8 mouse cellular contexts compared by ENCODE assay signal in the genomic region with DNA sequence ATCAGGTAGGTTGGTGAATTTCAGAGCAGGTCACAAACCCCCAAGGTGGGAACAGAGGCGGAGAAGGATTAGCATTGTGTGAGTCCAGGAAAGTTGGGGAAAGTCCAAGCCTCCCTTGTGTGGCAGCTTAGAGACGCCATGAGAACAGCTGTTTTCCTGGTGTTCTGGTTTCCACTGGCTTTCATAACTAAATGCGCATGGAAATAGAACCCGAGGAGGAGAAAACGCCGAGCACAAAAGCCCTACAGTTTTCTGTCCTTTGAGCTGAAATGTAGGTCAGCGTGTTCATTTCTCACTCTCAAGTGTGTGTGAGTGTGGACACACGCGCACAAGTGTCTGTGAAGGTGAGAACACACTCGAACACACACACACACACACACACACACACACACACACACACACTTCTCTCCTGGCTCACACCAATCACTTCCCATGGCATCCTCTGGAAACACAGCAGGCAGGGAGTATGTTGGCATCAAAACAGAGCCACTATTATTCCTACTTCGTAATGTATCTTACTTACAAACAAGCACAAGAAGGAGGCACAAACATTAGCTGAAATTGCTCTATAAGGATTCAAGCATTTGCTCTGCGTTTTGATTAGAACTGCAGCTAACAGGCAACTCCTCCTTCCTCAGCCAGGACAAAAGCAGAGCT. TPM values are rescaled to one million over a fixed set of nuclear protein-coding genes. Genes with fewer than 3 reads are reported as not detected.
DNase-seq lines count a peak whose midpoint lies in the region; ATAC-seq and TF ChIP-seq lines count a peak whose summit lies in the region.

No protein-coding gene starts in this region.

- H3K4me3 ChIP-seq in cerebellum, adult 2 months (replicated peaks; ENCODE audit: insufficient read depth, low read depth, low read length) = no peak overlapping the region
- no peak overlapping the region for H3K4me3 ChIP-seq in stomach, postnatal 0 days (ENCODE audit: low read depth, low read length)

- no peak for DNase-seq in cerebellum, adult 2 months
- no peak for DNase-seq in cerebellum, adult 8-10 months
- peak; percentile 25 to 35 for DNase-seq in right cerebral cortex, adult 2 months (ENCODE audit: low spot score in 2 of 2)
- no peak for DNase-seq in right cerebral cortex, postnatal 4 days
- peak; percentile 12 for DNase-seq in left cerebral cortex, postnatal 4 days
- no peak for DNase-seq in stomach, postnatal 0 days (ENCODE audit: low spot score)
- no peak for DNase-seq in thymus, postnatal 14 days
- DNase-seq in thymus, postnatal 4 days = no peak

- no peaks in the 10 kb centered on the region for H3K9me3 ChIP-seq in stomach, postnatal 0 days (ENCODE audit: control insufficient read depth, low read length)

- H3K27ac ChIP-seq in cerebellum, adult 2 months (ENCODE audit: insufficient read depth, low read length) = peak overlapping the region; percentile 56; the same call in 1 of the 2 replicates
- H3K27ac ChIP-seq in stomach, postnatal 0 days (replicated peaks) = peak overlapping the region; percentile 18

- no peak for TF ChIP-seq EP300 in stomach, postnatal 0 days (optimal IDR thresholded peaks at IDR 0.05)

- intact Hi-C loops in left cerebral cortex, postnatal 4 days (cut with DNase I) = no loop called here

- no peak for TF ChIP-seq CTCF in cerebellum, adult 2 months (IDR thresholded peaks at IDR 0.05; ENCODE audit: borderline replicate concordance, insufficient read depth, low read depth, low read length)
- no peak for TF ChIP-seq CTCF in stomach, postnatal 0 days (IDR thresholded peaks at IDR 0.05; ENCODE audit: low read depth)

- ATAC-seq in stomach, postnatal 0 days (ENCODE audit: low FRiP score, low TSS enrichment) = no peak

- WGBS in cerebellum, adult 2 months = 27% methylated on average over 12 of the region's 12 CpGs
- 55% methylated on average over 12 of the region's 12 CpGs for WGBS in stomach, postnatal 0 days

- no peaks in the 10 kb centered on the region for H3K27me3 ChIP-seq in cerebellum, adult 2 months (ENCODE audit: control insufficient read depth, insufficient read depth, low read length)
- H3K27me3 ChIP-seq in stomach, postnatal 0 days (ENCODE audit: control insufficient read depth, insufficient read depth, low read length) = no peaks in the 10 kb centered on the region

- no peaks in the 10 kb centered on the region for H3K36me3 ChIP-seq in stomach, postnatal 0 days (ENCODE audit: control insufficient read depth, insufficient read depth, low read length)

- H3K4me2 ChIP-seq in stomach, postnatal 0 days (replicated peaks; ENCODE audit: low read depth) = no peak overlapping the region

- H3K4me1 ChIP-seq in cerebellum, adult 2 months (ENCODE audit: control insufficient read depth, insufficient read depth, low read length) = no peaks in the 10 kb centered on the region
- no peaks in the 10 kb centered on the region for H3K4me1 ChIP-seq in stomach, postnatal 0 days (replicated peaks; ENCODE audit: control insufficient read depth, insufficient read depth)

- no peak overlapping the region for H3K9ac ChIP-seq in stomach, postnatal 0 days (ENCODE audit: low read length)

- TF ChIP-seq POLR2A in cerebellum, adult 2 months (IDR thresholded peaks at IDR 0.05; ENCODE audit: borderline replicate concordance, insufficient read depth, low read length) = no peak

RNA-seq across cellular contexts. Expression of gene Slc44a3, which starts 42.6 kb away (rescaled TPM):
- polyA plus RNA-seq in cerebellum, adult 2 months (2012; rRNA removed) = 0.51 and 0.52 TPM in 2 replicates
- total RNA-seq in left cerebral cortex, postnatal 4 days (2021) = under 1 TPM in 1 of 2 experiments, not detected in 1; 0.18 TPM
- polyA plus RNA-seq in stomach, postnatal 0 days (2015; fragmentation: Nextera tagmentation; extraction: Ambion mirVana) = 42.7 and 44.8 TPM in 2 replicates

Comparison
In these comparisons a context has a peak if more than half of its experiments do, and no peak if none do; other contexts are left out.
1. DNase-seq: peak in right cerebral cortex, adult 2 months (2 of 2) and left cerebral cortex, postnatal 4 days (single experiment); none in cerebellum, adult 2 months (0 of 2), cerebellum, adult 8-10 months (single experiment), right cerebral cortex, postnatal 4 days (single experiment), stomach, postnatal 0 days (single experiment), thymus, postnatal 14 days (single experiment) and thymus, postnatal 4 days (single experiment).
2. RNA of gene Slc44a3, which starts 42.6 kb away (polyA plus RNA-seq): 42.7 to 44.8 TPM in stomach, postnatal 0 days; 0.51 to 0.52 TPM in cerebellum, adult 2 months; every median in the first group is over 10 times any median in the second.